Mouse (Mus musculus) thymus, adult 2 months (tissue): ENCODE results near the gene Fam69b. TPM values are rescaled to one million over a fixed set of nuclear protein-coding genes. Genes with fewer than 3 reads are reported as not detected.

ENCODE experiments used
- DNase-seq: peaks from one replicate; pipeline ENCODE4 v3.0.0; 2021
- H3K27ac ChIP-seq: fragments of 200-500 bp; 2 replicates; pipeline ENCODE4 v1.5.1; 2012; ENCODE audit warnings: low read length, control low read depth; ENCODE audit not compliant: control insufficient read depth, insufficient read depth
- H3K27me3 ChIP-seq: fragments of 200-500 bp; 2 replicates; pipeline ENCODE4 v1.6.1; 2012; ENCODE audit warnings: mild to moderate bottlenecking, low read length, moderate library complexity, mixed read lengths; ENCODE audit not compliant: control insufficient read depth, insufficient read depth
- H3K36me3 ChIP-seq: fragments of 200-500 bp; 2 replicates; pipeline ENCODE4 v1.6.1; 2012; ENCODE audit warnings: mild to moderate bottlenecking, low read length, moderate library complexity; ENCODE audit not compliant: control insufficient read depth, insufficient read depth
- H3K4me1 ChIP-seq: fragments of 200-500 bp; replicated peaks from 2 replicates; pipeline ENCODE4 v1.6.1; 2012; ENCODE audit warnings: low read length; ENCODE audit not compliant: control insufficient read depth, insufficient read depth
- H3K4me3 ChIP-seq: fragments of 200-500 bp; 2 replicates; pipeline ENCODE4 v1.5.1; 2012; ENCODE audit warnings: mild to moderate bottlenecking, low read length, control low read depth, moderate library complexity; ENCODE audit not compliant: control insufficient read depth, insufficient read depth
- CTCF ChIP-seq: fragments of 200-500 bp; IDR thresholded peaks from 2 replicates; pipeline ENCODE4 v1.5.1; 2012; ENCODE audit warnings: mild to moderate bottlenecking, control low read depth, low read length, moderate library complexity, borderline replicate concordance; ENCODE audit not compliant: control insufficient read depth, poor library complexity, insufficient read depth; ENCODE audit errors: extremely low read depth
- POLR2A ChIP-seq: fragments of 200-500 bp; IDR thresholded peaks from 2 replicates; pipeline ENCODE4 v1.6.1; 2012; ENCODE audit warnings: mild to moderate bottlenecking, low read length, control low read depth, moderate library complexity; ENCODE audit not compliant: control insufficient read depth, poor library complexity, insufficient read depth; ENCODE audit errors: extremely low read depth
- WGBS: fragments of 180-500 bp; shearing (Covaris S2); methylation state at CpG from one replicate; pipeline ENCODE4 v1.1.7; 2018; 5-methylcytosine and 5-hydroxymethylcytosine counted together
- polyA plus RNA-seq: library from polyadenylated mRNA; depleted of rRNA; stranded (reverse); fragments of >200 nt; gene quantifications from 2 replicates; pipeline ENCODE4 v1.2.3, GENCODE M21; 2012

The Fam69b gene
- polyA plus RNA-seq, 1 experiment: 14.8 TPM

- Histone ChIP-seq H3K36me3 (no peaks in the 10 kb centered on the region), H3K27ac (no peak overlapping the region; the same call in 1 of the 2 replicates), H3K27me3 (no peaks in the 10 kb centered on the region), H3K4me1 (peaks cover 16% of the 10 kb centered on the region), H3K4me3 (no peak overlapping the region)
- DNase-seq: no peak
- WGBS: 40% methylated on average over 11 of the region's 11 CpGs
- no peak for TF ChIP-seq POLR2A
- TF ChIP-seq CTCF: no peak
These were observed 32.4 kb upstream of the Fam69b start for GRCm38 (mm10) chr2:26595725-26596435.

DNA sequence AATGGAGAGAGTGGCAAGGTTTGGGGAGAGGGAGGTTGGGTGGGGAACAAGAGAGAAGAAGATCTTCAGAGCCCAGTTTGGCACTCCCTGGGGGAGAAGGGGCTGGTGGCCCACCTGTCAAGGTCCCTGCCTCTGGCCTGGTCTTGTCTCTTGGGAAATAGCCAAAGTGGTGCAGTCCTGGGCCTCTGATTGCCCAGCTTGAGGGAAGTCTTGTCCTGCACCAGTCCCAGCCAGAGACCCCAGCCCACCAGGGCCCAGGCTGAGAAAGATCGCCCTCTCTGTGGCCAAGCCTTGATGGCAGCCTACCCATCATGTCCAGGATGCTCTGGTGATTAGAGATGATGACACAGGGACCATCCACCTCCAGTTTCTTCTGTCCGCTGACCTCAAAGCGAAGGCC is 31.4 kb upstream of the Fam69b start:
- WGBS: 100% methylated on average over 3 of the region's 3 CpGs
- peaks cover 16% of the 10 kb centered on the region for H3K4me1 ChIP-seq

DNA sequence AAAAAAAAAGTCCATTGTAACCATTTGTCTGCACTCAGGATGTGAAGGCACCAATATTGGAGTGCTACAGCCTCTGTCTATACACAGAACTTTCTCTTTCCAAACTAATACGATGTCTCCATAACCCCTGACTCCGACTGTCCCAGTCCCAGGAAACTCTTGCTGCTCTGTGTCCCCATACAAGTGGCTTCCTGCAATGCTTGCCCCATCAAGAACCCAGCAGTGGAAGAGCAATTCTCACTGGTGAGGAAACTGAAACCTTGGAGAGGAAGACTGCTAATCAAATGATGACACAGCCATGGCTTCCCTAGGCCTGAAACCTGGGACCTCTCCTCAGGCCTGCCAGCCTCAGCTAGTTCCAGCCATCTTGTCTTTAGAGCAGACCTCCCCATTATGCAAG is 30.4 kb upstream of the Fam69b start:
- H3K27ac ChIP-seq: no peak overlapping the region
- no peaks in the 10 kb centered on the region for H3K36me3 ChIP-seq
- no peaks in the 10 kb centered on the region for H3K27me3 ChIP-seq
- DNase-seq: no peak
- peaks cover 16% of the 10 kb centered on the region for H3K4me1 ChIP-seq
- 97% methylated on average over 2 of the region's 2 CpGs for WGBS
- H3K4me3 ChIP-seq: no peak overlapping the region
- TF ChIP-seq POLR2A: no peak
- TF ChIP-seq CTCF: no peak

More for the DNA sequence above, 31.4 kb upstream of the Fam69b start:
- Histone ChIP-seq H3K36me3 (no peaks in the 10 kb centered on the region), H3K27me3 (no peaks in the 10 kb centered on the region), H3K4me3 (no peak overlapping the region), H3K27ac (no peak overlapping the region)
- no peak for DNase-seq
- TF ChIP-seq POLR2A (no peak), CTCF (no peak)

DNA sequence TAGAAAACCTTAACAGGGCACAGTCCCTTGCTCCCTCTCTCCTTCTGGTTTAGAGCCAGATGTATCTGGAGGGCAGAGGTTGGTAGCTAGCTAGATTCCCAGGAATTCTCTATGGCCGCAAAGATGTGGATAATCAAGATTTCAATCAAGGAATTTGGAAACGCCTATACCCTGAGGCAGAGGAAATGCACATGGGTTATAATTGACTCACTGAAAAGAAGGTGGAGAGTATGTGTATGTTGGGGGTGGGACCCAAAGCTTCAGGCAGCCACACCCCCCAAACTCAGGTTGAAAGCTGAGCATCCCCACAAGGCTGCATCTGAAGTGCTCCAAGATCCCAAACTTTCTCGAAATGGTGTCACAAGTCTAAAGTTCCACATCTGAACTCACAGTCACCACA is 29.8 kb upstream of the Fam69b start:
- Histone ChIP-seq H3K4me3 (no peak overlapping the region), H3K36me3 (no peaks in the 10 kb centered on the region), H3K27ac (no peak overlapping the region), H3K4me1 (peaks cover 20% of the 10 kb centered on the region), H3K27me3 (no peaks in the 10 kb centered on the region)
- TF ChIP-seq POLR2A (no peak), CTCF (no peak)
- WGBS: 89% methylated on average over 3 of the region's 3 CpGs
- no peak for DNase-seq

DNA sequence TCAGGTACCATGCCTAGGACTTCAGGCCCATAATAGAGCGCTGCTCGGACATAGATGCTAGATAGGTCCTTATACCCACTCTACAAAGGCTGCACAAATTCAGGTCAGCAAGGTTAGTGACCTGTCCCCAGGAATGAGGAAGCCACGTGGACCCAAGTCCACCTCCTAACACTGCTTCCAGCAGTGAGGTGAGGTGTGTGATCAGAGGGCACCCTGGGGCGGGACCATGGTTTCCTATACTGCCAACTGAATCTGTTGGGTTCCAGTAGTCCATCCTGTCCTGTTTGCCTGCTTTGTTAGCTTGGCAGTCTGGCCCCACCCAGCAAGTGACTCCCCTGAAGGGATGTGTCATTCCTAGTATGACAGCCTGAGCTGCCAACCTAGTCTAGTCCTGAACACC is 28.3 kb upstream of the Fam69b start:
- Histone ChIP-seq H3K27ac (no peak overlapping the region), H3K36me3 (no peaks in the 10 kb centered on the region), H3K4me1 (peaks cover 28% of the 10 kb centered on the region), H3K4me3 (no peak overlapping the region), H3K27me3 (no peaks in the 10 kb centered on the region)
- no peak for DNase-seq
- TF ChIP-seq POLR2A (no peak), CTCF (no peak)
- WGBS: 88% methylated on average over 4 of the region's 4 CpGs

- DNase-seq: no peak
- H3K4me1 ChIP-seq: peaks cover 23% of the 10 kb centered on the region
- no peak overlapping the region for H3K27ac ChIP-seq
- no peak overlapping the region for H3K4me3 ChIP-seq
- no peaks in the 10 kb centered on the region for H3K27me3 ChIP-seq
- TF ChIP-seq CTCF (no peak), POLR2A (no peak)
- no peaks in the 10 kb centered on the region for H3K36me3 ChIP-seq
- WGBS: 97% methylated on average over 2 of the region's 2 CpGs
These were observed 27.6 kb upstream of the Fam69b start for GRCm38 (mm10) chr2:26600664-26601063.
